ENCODE assay signal across 7 mouse cellular contexts in the genomic region with DNA sequence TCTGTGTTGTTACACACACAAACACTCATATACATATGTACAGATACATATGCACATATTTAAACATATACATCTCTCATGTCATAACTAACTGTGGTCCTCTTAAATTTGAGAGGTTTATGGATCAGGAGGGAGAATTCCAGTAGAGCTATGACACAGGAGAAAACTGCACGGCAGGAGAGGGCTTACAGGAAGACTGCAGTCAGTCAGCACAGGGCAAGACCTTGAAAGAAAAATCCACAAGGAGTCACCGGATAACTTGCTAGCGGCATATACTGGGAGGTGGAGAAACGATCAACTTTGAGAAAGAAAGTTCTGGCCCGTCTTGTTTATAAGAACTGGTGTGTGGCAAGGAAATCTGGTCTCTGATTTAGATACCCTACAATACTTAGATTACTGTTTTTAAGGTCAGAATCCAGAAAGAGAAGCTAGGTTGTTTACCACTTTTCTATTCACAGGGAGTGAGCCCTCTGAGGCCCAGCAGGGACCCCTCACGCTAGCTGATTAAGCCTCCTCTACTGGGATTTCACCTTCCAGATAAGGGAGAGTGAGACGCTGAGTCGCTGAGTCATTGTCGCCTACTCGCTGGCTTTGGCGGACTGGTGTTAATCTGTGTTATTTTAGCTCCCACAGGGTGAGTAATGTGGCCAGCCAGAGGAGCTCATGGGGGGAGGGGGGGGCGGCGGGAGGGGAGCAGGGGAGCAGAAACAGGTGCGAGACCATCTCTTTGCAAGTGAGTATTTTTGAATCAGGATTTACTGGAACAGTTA. TPM values are rescaled to one million over a fixed set of nuclear protein-coding genes. Genes with fewer than 3 reads are reported as not detected.
DNase-seq lines count a peak whose midpoint lies in the region; ATAC-seq and TF ChIP-seq lines count a peak whose summit lies in the region.

No protein-coding gene starts in this region.

- peak overlapping the region; percentile 6; the same call in 1 of the 2 replicates for H3K4me2 ChIP-seq in forebrain, embryonic 13.5 days
- H3K4me2 ChIP-seq in midbrain, embryonic 14.5 days (ENCODE audit: low read length), result no peak overlapping the region

- H3K36me3 ChIP-seq in ES-E14 (ENCODE audit: control insufficient read depth, insufficient read depth, low read length, poor library complexity, severe bottlenecking), result no peaks in the 10 kb centered on the region
- no peaks in the 10 kb centered on the region for H3K36me3 ChIP-seq in forebrain, embryonic 13.5 days (ENCODE audit: poor library complexity, severe bottlenecking)
- no peaks in the 10 kb centered on the region for H3K36me3 ChIP-seq in midbrain, embryonic 14.5 days (ENCODE audit: control insufficient read depth, insufficient read depth, low read length)

- ATAC-seq in forebrain, embryonic 13.5 days, result peak; percentile 19; the same call in 1 of the 2 replicates
- ATAC-seq in hematopoietic stem cell, adult 5-6 weeks (replicated peaks in 1 of 2; ENCODE audit: insufficient read depth in 1 of 2, low FRiP score in 2 of 2, low TSS enrichment in 1 of 2, low read depth in 1 of 2, poor library complexity in 2 of 2, severe bottlenecking in 2 of 2), result peak; percentile 76 to 92
- ATAC-seq in midbrain, embryonic 14.5 days (ENCODE audit: low FRiP score, low TSS enrichment), result no peak

- in situ Hi-C loops in ES-E14 (cut with MboI; ENCODE audit: low sequenced_read_pairs in 2 of 2, unreplicated experiment in 2 of 2), result no loop called here

- H3K4me1 ChIP-seq in ES-E14 (ENCODE audit: control insufficient read depth in 2 of 2, insufficient read depth in 2 of 2, low read length in 2 of 2, poor library complexity in 1 of 2), result peaks cover 9 to 12% of the 10 kb centered on the region in 2 experiments; a peak in 3 of 4 replicates
- peaks cover 21% of the 10 kb centered on the region for H3K4me1 ChIP-seq in forebrain, embryonic 13.5 days
- H3K4me1 ChIP-seq in midbrain, embryonic 14.5 days (ENCODE audit: control insufficient read depth, insufficient read depth, low read length), result 0 out of 2 replicates have a peak, but pooled peaks cover 8% of the 10 kb centered on the region

- H3K4me3 ChIP-seq in ES-E14 (ENCODE audit: insufficient read depth in 1 of 2, low read depth in 1 of 2, low read length in 2 of 2, poor library complexity in 1 of 2, severe bottlenecking in 1 of 2), result no peak overlapping the region
- no peak overlapping the region for H3K4me3 ChIP-seq in forebrain, embryonic 13.5 days
- H3K4me3 ChIP-seq in midbrain, embryonic 14.5 days (replicated peaks; ENCODE audit: low read depth, low read length), result no peak overlapping the region

- H3K27me3 ChIP-seq in forebrain, embryonic 13.5 days, result no peaks in the 10 kb centered on the region
- H3K27me3 ChIP-seq in midbrain, embryonic 14.5 days (ENCODE audit: control insufficient read depth, insufficient read depth, low read length), result no peaks in the 10 kb centered on the region

- H3K9ac ChIP-seq in ES-E14 (ENCODE audit: insufficient read depth, low read depth, low read length, poor library complexity, severe bottlenecking), result no peak overlapping the region
- H3K9ac ChIP-seq in forebrain, embryonic 13.5 days, result no peak overlapping the region
- no peak overlapping the region for H3K9ac ChIP-seq in midbrain, embryonic 14.5 days (replicated peaks; ENCODE audit: low read length)

- no peak for DNase-seq in ES-E14 (ENCODE audit: low read depth, low spot score)
- DNase-seq in adrenal gland, adult 18-20 months (ENCODE audit: low spot score in 2 of 2), result peak; percentile 28 to 31
- DNase-seq in left cerebral cortex, postnatal 25 days (ENCODE audit: low spot score in 2 of 2), result peak; percentile 29 to 86
- peak; percentile 7 for DNase-seq in midbrain, embryonic 14.5 days
- DNase-seq in cerebellum, adult 11 months, result no peak

- H3K9me3 ChIP-seq in ES-E14 (ENCODE audit: control insufficient read depth, insufficient read depth, low read depth, low read length), result no peaks in the 10 kb centered on the region
- H3K9me3 ChIP-seq in forebrain, embryonic 13.5 days (replicated peaks), result no peaks in the 10 kb centered on the region
- no peaks in the 10 kb centered on the region for H3K9me3 ChIP-seq in midbrain, embryonic 14.5 days (ENCODE audit: control insufficient read depth, low read length)

- WGBS in forebrain, embryonic 13.5 days, result 9% methylated on average over 14 of the region's 14 CpGs
- 8% methylated on average over 14 of the region's 14 CpGs for WGBS in midbrain, embryonic 14.5 days

- intact Hi-C loops in left cerebral cortex, postnatal 25 days (cut with DNase I), result loop anchor here (5.0 kb wide), 1 partner anchor 55 kb away; a partner anchor contains a TSS

- no peak overlapping the region for H3K27ac ChIP-seq in ES-E14 (ENCODE audit: insufficient read depth, low read depth, low read length, poor library complexity, severe bottlenecking)
- H3K27ac ChIP-seq in forebrain, embryonic 13.5 days, result no peak overlapping the region
- H3K27ac ChIP-seq in midbrain, embryonic 14.5 days (replicated peaks; ENCODE audit: low read depth, low read length), result no peak overlapping the region

TF ChIP-seq in ES-E14, 5 proteins besides CTCF, POLR2A, EP300 and RAD21:
- peak; percentile 73 for TF ChIP-seq MAFK (IDR thresholded peaks at IDR 0.05; ENCODE audit: insufficient read depth, low read depth, low read length)
- no peak for TF ChIP-seq HCFC1 (IDR thresholded peaks at IDR 0.05; ENCODE audit: borderline replicate concordance, insufficient read depth, low read length)

RNA-seq across cellular contexts. Expression of a gene that starts 53.6 kb away (rescaled TPM):
- 1.9 and 4.0 TPM in 2 replicates for total RNA-seq in ES-E14 (2012; rRNA removed)
- 100 to 1,000 TPM; 290 to 1,000 TPM for total RNA-seq in adrenal gland, adult 18-20 months (2021)
- polyA plus RNA-seq in forebrain, embryonic 13.5 days (2015; fragmentation: Nextera tagmentation; extraction: Ambion mirVana), result 0.88 and 0.92 TPM in 2 replicates
- total RNA-seq in hematopoietic stem cell, adult 5-6 weeks (2017), result 0.38 TPM in 1 of 2 replicates, not detected in the other
- 10 to 100 TPM in 1 of 2 experiments, 1 to 10 TPM in 1; 9.1 to 10.0 TPM for total RNA-seq in left cerebral cortex, postnatal 25 days (2021)
- polyA plus RNA-seq in midbrain, embryonic 14.5 days (2014; fragmentation: Nextera tagmentation; extraction: Ambion mirVana), result 0.59 and 1.6 TPM in 2 replicates

RNA-seq across cellular contexts. Expression of a gene that starts 59.3 kb away (rescaled TPM):
- 0.21 and 0.22 TPM in 2 replicates for total RNA-seq in ES-E14 (2012; rRNA removed)
- 1 to 10 TPM in 1 of 2 experiments, under 1 TPM in 1; 0.80 to 1.1 TPM for total RNA-seq in adrenal gland, adult 18-20 months (2021)
- 22.8 and 25.1 TPM in 2 replicates for polyA plus RNA-seq in forebrain, embryonic 13.5 days (2015; fragmentation: Nextera tagmentation; extraction: Ambion mirVana)
- 1.7 and 3.5 TPM in 2 replicates for total RNA-seq in hematopoietic stem cell, adult 5-6 weeks (2017)
- 1 to 10 TPM in 1 of 2 experiments, under 1 TPM in 1; 0.55 to 1.0 TPM for total RNA-seq in left cerebral cortex, postnatal 25 days (2021)
- polyA plus RNA-seq in midbrain, embryonic 14.5 days (2014; fragmentation: Nextera tagmentation; extraction: Ambion mirVana), result 13.6 and 13.8 TPM in 2 replicates

Comparison
In these comparisons a context has a peak if more than half of its experiments do, and no peak if none do; other contexts are left out.
1. DNase-seq: peak in adrenal gland, adult 18-20 months (2 of 2), left cerebral cortex, postnatal 25 days (2 of 2) and midbrain, embryonic 14.5 days (single experiment); none in ES-E14 (single experiment) and cerebellum, adult 11 months (single experiment).
2. RNA of a gene that starts 53.6 kb away (total RNA-seq): 290 to 1,000 TPM in adrenal gland, adult 18-20 months; 9.1 to 10.0 TPM in left cerebral cortex, postnatal 25 days, 1.9 to 4.0 TPM in ES-E14 and 0.38 TPM in hematopoietic stem cell, adult 5-6 weeks; every median in the first group is over 10 times any median in the second.